Mouse (Mus musculus): ENCODE data around the gene Susd4.
A peak's percentile ranks its signal among the peaks of the same experiment; 100 is the strongest.

The Susd4 gene

DNA sequence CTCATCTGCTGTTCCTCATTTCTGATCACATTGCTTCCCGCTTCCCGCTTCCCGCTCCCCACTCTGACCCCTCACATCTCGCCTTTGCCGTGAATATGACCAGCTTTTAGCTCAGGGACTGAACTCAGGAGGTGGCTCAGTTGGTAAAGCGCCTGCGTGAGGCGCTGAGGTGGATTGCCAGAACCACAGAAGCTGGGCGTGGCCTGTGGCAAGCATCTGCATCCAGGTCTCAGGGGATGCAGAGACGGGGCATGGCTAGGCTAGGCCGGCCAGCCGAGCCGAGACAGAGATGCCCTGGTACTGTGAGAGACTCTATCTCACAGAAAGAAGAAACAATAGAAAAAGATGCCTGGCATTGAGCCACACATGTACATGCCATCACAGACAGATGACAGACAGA lies 93.0 kb downstream of the Susd4 start:
- no peak for DNase-seq (ENCODE audit: extremely low spot score)

DNA sequence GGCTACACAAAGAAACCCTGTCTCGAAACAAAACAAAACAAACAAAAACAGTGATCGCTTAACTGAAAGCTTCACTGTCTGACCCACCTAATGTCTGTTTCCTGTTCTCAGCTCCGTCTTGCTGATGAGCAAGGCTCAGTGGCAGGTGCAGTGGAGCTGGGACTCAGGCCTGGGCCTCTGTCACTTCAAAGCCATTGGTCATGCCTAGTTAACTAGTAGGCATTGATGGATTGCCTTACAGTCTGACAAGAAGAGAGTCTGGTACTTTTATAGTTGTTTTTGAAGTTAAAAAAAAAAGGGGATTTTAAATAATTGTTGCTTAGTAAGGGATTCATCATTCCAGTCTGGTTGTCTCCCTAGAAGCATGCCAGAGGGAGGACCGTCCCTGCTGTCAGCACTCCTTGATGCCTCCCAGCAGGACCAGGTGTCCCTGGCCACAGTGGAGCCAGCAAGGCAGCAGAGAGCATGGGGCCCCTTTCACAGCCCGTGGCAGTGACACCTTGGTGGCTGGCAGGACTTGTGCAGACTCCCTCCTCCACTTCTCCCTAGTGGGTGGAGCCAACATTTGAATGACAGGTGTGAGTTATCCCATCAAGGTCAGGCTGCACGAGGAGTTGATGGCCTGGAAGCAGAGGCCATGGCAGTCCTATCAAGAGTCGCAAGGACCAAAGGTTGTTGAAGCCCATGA lies 98.2 kb downstream of the Susd4 start:
- DNase-seq (ENCODE audit: extremely low spot score) = no peak

GRCm38 (mm10) chr1:182863396-182863795 lies 99.7 kb downstream of the Susd4 start:
- DNase-seq (ENCODE audit: extremely low spot score) = no peak

- DNase-seq (ENCODE audit: extremely low spot score) = no peak
Measured at GRCm38 (mm10) chr1:182867886-182868285, 104.2 kb downstream of the Susd4 start.

GRCm38 (mm10) chr1:182868432-182869113 lies 104.9 kb downstream of the Susd4 start:
- DNase-seq (ENCODE audit: extremely low spot score) = peak; percentile 27

GRCm38 (mm10) chr1:182869114-182869456 lies 105.4 kb downstream of the Susd4 start:
- no peak for DNase-seq (ENCODE audit: extremely low spot score)

DNA sequence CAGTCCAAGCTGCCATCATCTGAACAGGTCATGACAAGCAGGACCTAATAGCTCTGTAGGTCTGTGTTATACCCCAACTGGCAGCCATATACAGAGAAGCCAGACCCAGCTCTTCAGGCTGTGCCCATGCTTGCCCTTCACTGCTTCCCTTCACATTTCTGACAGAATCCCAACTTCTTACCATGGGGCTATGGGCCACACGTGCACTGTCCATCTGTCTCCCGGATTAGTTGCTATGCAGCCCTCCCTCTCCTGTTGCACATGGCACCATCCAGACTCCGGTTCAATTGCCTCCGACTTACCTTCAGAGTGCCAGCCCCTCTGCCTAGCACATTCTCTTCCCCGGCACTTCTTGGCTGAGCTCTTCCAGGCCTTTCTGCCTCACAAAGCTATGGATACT lies 114.5 kb downstream of the Susd4 start:
- no peak for DNase-seq (ENCODE audit: extremely low spot score)

DNA sequence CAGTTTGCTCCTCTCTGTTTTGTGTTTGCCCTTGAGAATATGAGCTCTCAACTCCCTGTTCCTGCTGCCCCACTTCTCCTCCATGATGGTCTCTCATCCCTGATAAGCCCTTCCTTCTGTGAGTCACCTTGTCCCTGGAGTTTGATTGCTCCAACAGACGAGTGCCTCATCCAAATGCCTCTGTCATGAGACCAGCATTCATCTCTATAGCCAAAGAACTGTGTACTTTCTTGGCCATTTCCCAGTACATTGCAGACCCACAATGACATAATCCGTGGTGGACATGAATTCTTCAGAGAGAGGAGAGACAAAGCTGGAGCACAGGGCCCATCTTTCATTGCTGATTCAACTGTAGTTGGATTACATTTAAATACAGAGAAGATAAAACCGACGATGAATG lies 115.1 kb downstream of the Susd4 start:
- no peak for DNase-seq (ENCODE audit: extremely low spot score)

GRCm38 (mm10) chr1:182881246-182881645 lies 117.6 kb downstream of the Susd4 start:
- no peak for DNase-seq (ENCODE audit: extremely low spot score)

- DNase-seq (ENCODE audit: extremely low spot score) = no peak
Measured at GRCm38 (mm10) chr1:182882611-182883010, 119.0 kb downstream of the Susd4 start.

GRCm38 (mm10) chr1:182895698-182896097 lies 132.0 kb downstream of the Susd4 start:
- peak; percentile 53 for DNase-seq (ENCODE audit: extremely low spot score)

GRCm38 (mm10) chr1:182897071-182897470 lies 133.4 kb downstream of the Susd4 start:
- DNase-seq (ENCODE audit: extremely low spot score) = no peak

- no peak for DNase-seq (ENCODE audit: extremely low spot score)
Measured at GRCm38 (mm10) chr1:182897506-182898138, 134.0 kb downstream of the Susd4 start.

- DNase-seq (ENCODE audit: extremely low spot score) = no peak
Measured at GRCm38 (mm10) chr1:182902095-182902494, 138.4 kb downstream of the Susd4 start.

DNA sequence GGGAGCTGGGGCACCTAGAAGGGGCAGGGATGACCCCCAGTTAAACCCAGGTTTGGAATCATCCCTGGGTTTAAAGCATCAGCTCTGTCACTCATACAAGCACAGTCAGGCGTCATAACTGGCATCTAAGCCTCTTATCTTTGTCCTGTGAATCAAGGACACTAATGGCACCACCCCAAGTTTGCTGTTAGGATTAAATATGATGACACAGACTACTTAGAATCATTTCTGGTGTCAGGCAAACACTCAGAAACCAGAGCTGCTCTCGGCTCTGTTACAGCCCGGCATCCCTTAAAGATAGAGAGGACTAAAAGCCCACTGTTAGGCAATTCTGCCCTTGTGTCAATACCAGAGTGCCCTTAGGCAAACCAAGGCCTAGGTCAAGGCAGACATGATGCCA lies 139.2 kb downstream of the Susd4 start:
- no peak for DNase-seq (ENCODE audit: extremely low spot score)

DNA sequence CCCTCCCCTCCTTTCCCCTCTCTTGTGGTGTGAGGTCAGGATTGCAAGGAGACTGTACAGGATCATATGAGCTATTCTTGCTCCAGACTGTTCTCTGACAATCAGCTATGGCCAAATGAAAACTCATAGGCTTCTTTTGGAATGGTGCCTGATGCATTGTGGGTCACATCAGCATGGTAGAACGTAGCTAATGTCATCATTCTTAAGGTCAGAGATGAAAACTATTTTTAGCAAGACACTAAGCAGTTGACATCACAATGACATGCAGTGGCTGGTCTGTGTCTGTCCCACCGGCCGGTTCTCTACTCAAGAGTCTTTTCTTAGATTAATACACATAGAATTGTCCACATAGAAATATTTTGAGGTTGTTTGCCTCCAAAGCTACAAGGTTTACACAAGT lies 142.0 kb downstream of the Susd4 start:
- no peak for DNase-seq (ENCODE audit: extremely low spot score)

GRCm38 (mm10) chr1:182908050-182909036 lies 144.7 kb downstream of the Susd4 start:
- DNase-seq (ENCODE audit: extremely low spot score) = peak; percentile 81

- DNase-seq (ENCODE audit: extremely low spot score) = peak; percentile 8
Measured at GRCm38 (mm10) chr1:182909066-182909465, 145.4 kb downstream of the Susd4 start.

DNA sequence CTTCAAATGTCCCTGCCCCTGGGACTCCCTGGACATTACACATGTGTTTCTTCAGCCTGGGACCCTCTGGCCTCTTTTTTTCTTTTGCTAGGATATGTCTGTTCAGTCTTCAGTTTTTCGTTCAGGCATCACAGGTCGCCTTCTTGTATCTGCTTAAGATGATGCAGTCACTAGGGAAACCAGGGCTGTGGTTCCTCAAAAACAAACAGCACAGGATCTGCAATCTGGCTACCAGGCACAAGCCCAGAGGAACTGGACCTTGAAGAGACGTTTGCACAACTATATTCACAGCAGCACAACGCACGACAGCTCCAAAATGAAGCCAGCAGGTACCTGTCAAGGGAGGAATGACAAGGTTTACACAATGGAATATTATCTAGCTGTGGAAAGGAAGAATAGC lies 145.9 kb downstream of the Susd4 start:
- no peak for DNase-seq (ENCODE audit: extremely low spot score)

DNA sequence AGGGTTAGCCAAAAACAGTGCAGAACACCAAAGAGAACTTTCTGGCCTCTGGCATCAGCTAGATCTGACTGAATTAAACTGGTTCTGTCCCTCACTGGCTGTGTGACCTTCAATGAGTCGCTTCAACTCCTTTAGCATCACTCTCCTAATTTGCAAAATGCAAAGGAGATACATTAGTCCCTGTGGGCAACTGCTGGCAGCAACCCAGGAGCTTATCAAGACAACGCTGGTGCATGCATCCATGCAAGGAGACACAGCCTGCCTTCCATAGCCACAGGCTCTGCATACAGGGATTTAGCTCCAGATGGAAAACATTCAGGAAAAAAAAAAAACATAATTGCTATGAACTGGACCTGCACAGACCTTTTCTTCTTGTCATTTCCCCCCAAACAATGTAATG lies 148.9 kb downstream of the Susd4 start:
- DNase-seq (ENCODE audit: extremely low spot score) = no peak

DNA sequence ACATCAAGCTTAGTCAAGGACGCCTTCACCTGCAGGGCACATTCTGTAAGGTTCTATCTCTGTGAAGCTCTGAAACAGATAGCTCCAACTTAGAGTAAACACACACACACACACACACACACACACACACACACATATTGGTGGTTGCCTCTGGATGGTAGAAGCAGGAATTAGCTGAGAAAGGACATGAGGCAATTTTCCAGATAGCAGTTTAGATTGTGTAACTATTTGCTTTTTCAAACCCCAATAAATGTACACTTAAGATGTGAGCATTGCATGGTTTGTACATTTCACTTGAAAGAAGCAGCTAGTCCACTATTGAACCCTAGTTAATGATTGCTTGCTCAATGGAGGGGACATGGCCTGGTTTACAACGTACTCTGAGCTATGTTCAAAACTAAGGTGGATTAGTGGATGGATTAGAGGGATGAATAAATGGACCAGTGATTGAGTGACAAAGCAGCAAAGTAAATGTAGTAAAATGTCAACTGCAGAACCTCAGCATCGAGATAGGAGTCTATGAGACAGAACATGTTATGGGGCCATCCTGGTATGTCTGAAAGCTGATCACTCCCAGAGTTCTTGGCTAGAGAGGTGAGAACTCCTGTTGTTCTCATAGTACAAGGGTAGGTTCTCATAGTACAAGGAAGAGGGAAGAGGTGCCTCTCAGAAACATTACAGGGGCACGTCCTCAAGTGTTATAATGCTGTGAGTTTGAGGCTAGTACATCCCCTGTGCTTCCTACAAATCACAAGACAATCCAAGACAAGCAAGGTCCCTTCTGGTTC lies 150.7 kb downstream of the Susd4 start:
- no peak for DNase-seq (ENCODE audit: extremely low spot score)

All from embryo, embryonic 9.5 days (tissue).